Mouse (Mus musculus): ENCODE data around the gene Poc5. TPM values are rescaled to one million over a fixed set of nuclear protein-coding genes. Genes with fewer than 3 reads are reported as not detected.

Poc5 gene
- polyA plus RNA-seq, 1 experiment from 2014 or later = 25.8 TPM

- no peaks in the 10 kb centered on the region for H3K36me3 ChIP-seq (ENCODE audit: control insufficient read depth, insufficient read depth, low read length)
- DNase-seq (ENCODE audit: low spot score) = no peak
- H3K4me1 ChIP-seq (replicated peaks; ENCODE audit: control insufficient read depth, insufficient read depth, low read length) = no peaks in the 10 kb centered on the region
- no peak overlapping the region for H3K4me3 ChIP-seq (ENCODE audit: low read depth, low read length)
- H3K4me2 ChIP-seq (ENCODE audit: low read depth, low read length, severe bottlenecking) = no peak overlapping the region
- H3K27ac ChIP-seq (ENCODE audit: low read depth, low read length) = no peak overlapping the region
- no peak overlapping the region for H3K9ac ChIP-seq (ENCODE audit: low read length)
- no peaks in the 10 kb centered on the region for H3K27me3 ChIP-seq (ENCODE audit: control insufficient read depth, insufficient read depth, low read length)
- H3K9me3 ChIP-seq (ENCODE audit: control insufficient read depth, low read length) = no peaks in the 10 kb centered on the region
- no peak for ATAC-seq (replicated peaks; ENCODE audit: low FRiP score)
- WGBS = 94% methylated on average over 5 of the region's 5 CpGs
Observed at GRCm38 (mm10) chr13:96457566-96457965, 69.5 kb downstream of the Poc5 start.

GRCm38 (mm10) chr13:96458018-96458417 is 69.9 kb downstream of the Poc5 start:
- WGBS = 87% methylated on average over 5 of the region's 5 CpGs
- DNase-seq (ENCODE audit: low spot score) = no peak
- no peak overlapping the region for H3K4me2 ChIP-seq (ENCODE audit: low read depth, low read length, severe bottlenecking)
- no peak for ATAC-seq (replicated peaks; ENCODE audit: low FRiP score)
- no peaks in the 10 kb centered on the region for H3K9me3 ChIP-seq (ENCODE audit: control insufficient read depth, low read length)
- H3K27me3 ChIP-seq (ENCODE audit: control insufficient read depth, insufficient read depth, low read length) = no peaks in the 10 kb centered on the region
- no peak overlapping the region for H3K4me3 ChIP-seq (ENCODE audit: low read depth, low read length)
- H3K4me1 ChIP-seq (replicated peaks; ENCODE audit: control insufficient read depth, insufficient read depth, low read length) = no peaks in the 10 kb centered on the region
- H3K27ac ChIP-seq (ENCODE audit: low read depth, low read length) = no peak overlapping the region
- no peaks in the 10 kb centered on the region for H3K36me3 ChIP-seq (ENCODE audit: control insufficient read depth, insufficient read depth, low read length)
- no peak overlapping the region for H3K9ac ChIP-seq (ENCODE audit: low read length)

- no peaks in the 10 kb centered on the region for H3K27me3 ChIP-seq (ENCODE audit: control insufficient read depth, insufficient read depth, low read length)
- H3K36me3 ChIP-seq (ENCODE audit: control insufficient read depth, insufficient read depth, low read length) = no peaks in the 10 kb centered on the region
- H3K4me1 ChIP-seq (replicated peaks; ENCODE audit: control insufficient read depth, insufficient read depth, low read length) = no peaks in the 10 kb centered on the region
- 86% methylated on average over 4 of the region's 4 CpGs for WGBS
- no peak overlapping the region for H3K4me2 ChIP-seq (ENCODE audit: low read depth, low read length, severe bottlenecking)
- no peak for DNase-seq (ENCODE audit: low spot score)
- no peak overlapping the region for H3K9ac ChIP-seq (ENCODE audit: low read length)
- H3K4me3 ChIP-seq (ENCODE audit: low read depth, low read length) = no peak overlapping the region
- no peak for ATAC-seq (replicated peaks; ENCODE audit: low FRiP score)
- H3K27ac ChIP-seq (ENCODE audit: low read depth, low read length) = no peak overlapping the region
- H3K9me3 ChIP-seq (ENCODE audit: control insufficient read depth, low read length) = no peaks in the 10 kb centered on the region
Observed at GRCm38 (mm10) chr13:96458606-96459005, 70.5 kb downstream of the Poc5 start.

GRCm38 (mm10) chr13:96462644-96463043 is 74.5 kb downstream of the Poc5 start:
- H3K27me3 ChIP-seq (ENCODE audit: control insufficient read depth, insufficient read depth, low read length) = no peaks in the 10 kb centered on the region
- H3K9me3 ChIP-seq (ENCODE audit: control insufficient read depth, low read length) = no peaks in the 10 kb centered on the region
- H3K36me3 ChIP-seq (ENCODE audit: control insufficient read depth, insufficient read depth, low read length) = no peaks in the 10 kb centered on the region
- no peak overlapping the region for H3K9ac ChIP-seq (ENCODE audit: low read length)
- no peak for ATAC-seq (replicated peaks; ENCODE audit: low FRiP score)
- 88% methylated on average over 1 of the region's 1 CpGs for WGBS
- no peak overlapping the region for H3K27ac ChIP-seq (ENCODE audit: low read depth, low read length)
- no peaks in the 10 kb centered on the region for H3K4me1 ChIP-seq (replicated peaks; ENCODE audit: control insufficient read depth, insufficient read depth, low read length)
- H3K4me3 ChIP-seq (ENCODE audit: low read depth, low read length) = no peak overlapping the region
- no peak overlapping the region for H3K4me2 ChIP-seq (ENCODE audit: low read depth, low read length, severe bottlenecking)
- no peak for DNase-seq (ENCODE audit: low spot score)

- no peak overlapping the region for H3K9ac ChIP-seq (ENCODE audit: low read length)
- no peak overlapping the region for H3K4me3 ChIP-seq (ENCODE audit: low read depth, low read length)
- no peaks in the 10 kb centered on the region for H3K27me3 ChIP-seq (ENCODE audit: control insufficient read depth, insufficient read depth, low read length)
- no peaks in the 10 kb centered on the region for H3K4me1 ChIP-seq (replicated peaks; ENCODE audit: control insufficient read depth, insufficient read depth, low read length)
- no peak overlapping the region for H3K4me2 ChIP-seq (ENCODE audit: low read depth, low read length, severe bottlenecking)
- no peak overlapping the region for H3K27ac ChIP-seq (ENCODE audit: low read depth, low read length)
- ATAC-seq (replicated peaks; ENCODE audit: low FRiP score) (no peak), DNase-seq (ENCODE audit: low spot score) (no peak)
- H3K36me3 ChIP-seq (ENCODE audit: control insufficient read depth, insufficient read depth, low read length) = no peaks in the 10 kb centered on the region
- no peaks in the 10 kb centered on the region for H3K9me3 ChIP-seq (ENCODE audit: control insufficient read depth, low read length)
- 52% methylated on average over 5 of the region's 5 CpGs for WGBS
Observed at GRCm38 (mm10) chr13:96465315-96465714, 77.2 kb downstream of the Poc5 start.

Small RNA genes within 50 kb of the gene (microRNA-seq; reads per million reads assigned to microRNA genes)
- not detected for gene Gm25213 (ENCODE audit: insufficient number of aligned reads)

Other genes starting within 250 kb of the Poc5 start
- not detected in 2 replicates for gene Ankdd1b, start 82.9 kb downstream of the Poc5 start, polyA plus RNA-seq (2014; fragmentation: Nextera tagmentation; extraction: Ambion mirVana)
- not detected in 2 replicates for gene Gm17622, start 102.4 kb downstream of the Poc5 start, polyA plus RNA-seq (2014; fragmentation: Nextera tagmentation; extraction: Ambion mirVana)
- gene Polk, start 154.3 kb downstream of the Poc5 start, polyA plus RNA-seq (2014; fragmentation: Nextera tagmentation; extraction: Ambion mirVana) = 9.6 and 10.4 TPM in 2 replicates
- gene Col4a3bp, start 154.3 kb downstream of the Poc5 start, polyA plus RNA-seq (2014; fragmentation: Nextera tagmentation; extraction: Ambion mirVana) = 6.1 and 8.0 TPM in 2 replicates